Mouse (Mus musculus): ENCODE results near the gene Col25a1. TPM values are rescaled to one million over a fixed set of nuclear protein-coding genes. Genes with fewer than 3 reads are reported as not detected.

Gene Col25a1
- polyA plus RNA-seq, 2 experiments = 0.94 to 1.1 TPM

- Histone ChIP-seq H3K27me3 (ENCODE audit: control insufficient read depth, insufficient read depth, low read length) (no peaks in the 10 kb centered on the region), H3K9me3 (ENCODE audit: control insufficient read depth, low read length) (no peaks in the 10 kb centered on the region), H3K9ac (replicated peaks) (no peak overlapping the region), H3K4me1 (replicated peaks; ENCODE audit: control insufficient read depth in 2 of 2, insufficient read depth in 2 of 2, low read length in 1 of 2) (no peaks in the 10 kb centered on the region), H3K36me3 (replicated peaks; ENCODE audit: control insufficient read depth, insufficient read depth, low read depth) (no peaks in the 10 kb centered on the region), H3K4me3 (ENCODE audit: insufficient read depth in 1 of 2, low read depth in 2 of 2, low read length in 2 of 2) (no peak overlapping the region), H3K27ac (no peak overlapping the region), H3K4me2 (ENCODE audit: low read depth) (no peak overlapping the region)
- no peak for ATAC-seq (ENCODE audit: insufficient read depth)
- 69% methylated on average over 16 of the region's 16 CpGs for WGBS (ENCODE audit: insufficient replicate concordance)
- no peak for DNase-seq (ENCODE audit: low read depth in 3 of 3, low spot score in 3 of 3)
- TF ChIP-seq CTCF (IDR thresholded peaks at IDR 0.05; ENCODE audit: low read depth) = no peak
- no peak for TF ChIP-seq EP300 (IDR thresholded peaks at IDR 0.05; ENCODE audit: low read depth)
Measured at GRCm38 (mm10) chr3:130568331-130569095, 437.2 kb downstream of the Col25a1 start.

- no peak for ATAC-seq (ENCODE audit: insufficient read depth)
- 54% methylated on average over 5 of the region's 5 CpGs for WGBS (ENCODE audit: insufficient replicate concordance)
- Histone ChIP-seq H3K36me3 (replicated peaks; ENCODE audit: control insufficient read depth, insufficient read depth, low read depth) (no peaks in the 10 kb centered on the region), H3K4me2 (ENCODE audit: low read depth) (no peak overlapping the region), H3K4me3 (ENCODE audit: insufficient read depth in 1 of 2, low read depth in 2 of 2, low read length in 2 of 2) (no peak overlapping the region), H3K9ac (replicated peaks) (no peak overlapping the region), H3K27me3 (ENCODE audit: control insufficient read depth, insufficient read depth, low read length) (no peaks in the 10 kb centered on the region), H3K4me1 (replicated peaks; ENCODE audit: control insufficient read depth in 2 of 2, insufficient read depth in 2 of 2, low read length in 1 of 2) (no peaks in the 10 kb centered on the region), H3K9me3 (ENCODE audit: control insufficient read depth, low read length) (no peaks in the 10 kb centered on the region), H3K27ac (no peak overlapping the region)
- TF ChIP-seq EP300 (IDR thresholded peaks at IDR 0.05; ENCODE audit: low read depth) (no peak), CTCF (IDR thresholded peaks at IDR 0.05; ENCODE audit: low read depth) (peak; percentile 48)
- DNase-seq (ENCODE audit: low read depth in 3 of 3, low spot score in 3 of 3) = no peak
Measured at GRCm38 (mm10) chr3:130573243-130573642, 441.9 kb downstream of the Col25a1 start.

GRCm38 (mm10) chr3:130574652-130575051, 443.4 kb downstream of the Col25a1 start:
- Histone ChIP-seq H3K36me3 (replicated peaks; ENCODE audit: control insufficient read depth, insufficient read depth, low read depth) (no peaks in the 10 kb centered on the region), H3K27me3 (ENCODE audit: control insufficient read depth, insufficient read depth, low read length) (no peaks in the 10 kb centered on the region), H3K9me3 (ENCODE audit: control insufficient read depth, low read length) (no peaks in the 10 kb centered on the region), H3K27ac (no peak overlapping the region), H3K4me3 (ENCODE audit: insufficient read depth in 1 of 2, low read depth in 2 of 2, low read length in 2 of 2) (no peak overlapping the region), H3K4me2 (ENCODE audit: low read depth) (no peak overlapping the region), H3K4me1 (replicated peaks; ENCODE audit: control insufficient read depth in 2 of 2, insufficient read depth in 2 of 2, low read length in 1 of 2) (no peaks in the 10 kb centered on the region), H3K9ac (replicated peaks) (no peak overlapping the region)
- peak; percentile 44; the same call in 1 of the 2 replicates for TF ChIP-seq CTCF (IDR thresholded peaks at IDR 0.05; ENCODE audit: low read depth)
- no peak for TF ChIP-seq EP300 (IDR thresholded peaks at IDR 0.05; ENCODE audit: low read depth)
- DNase-seq (ENCODE audit: low read depth in 3 of 3, low spot score in 3 of 3) = peak in 1 of 3 experiments; percentile 4
- 21% methylated on average over 5 of the region's 5 CpGs for WGBS (ENCODE audit: insufficient replicate concordance)
- no peak for ATAC-seq (ENCODE audit: insufficient read depth)

GRCm38 (mm10) chr3:130576683-130577082, 445.4 kb downstream of the Col25a1 start:
- ATAC-seq (ENCODE audit: insufficient read depth) = no peak
- Histone ChIP-seq H3K4me1 (replicated peaks; ENCODE audit: control insufficient read depth in 2 of 2, insufficient read depth in 2 of 2, low read length in 1 of 2) (no peaks in the 10 kb centered on the region), H3K27me3 (ENCODE audit: control insufficient read depth, insufficient read depth, low read length) (no peaks in the 10 kb centered on the region), H3K36me3 (replicated peaks; ENCODE audit: control insufficient read depth, insufficient read depth, low read depth) (no peaks in the 10 kb centered on the region), H3K9me3 (ENCODE audit: control insufficient read depth, low read length) (no peaks in the 10 kb centered on the region), H3K27ac (no peak overlapping the region), H3K4me3 (ENCODE audit: insufficient read depth in 1 of 2, low read depth in 2 of 2, low read length in 2 of 2) (no peak overlapping the region), H3K4me2 (ENCODE audit: low read depth) (no peak overlapping the region), H3K9ac (replicated peaks) (no peak overlapping the region)
- peak in 1 of 3 experiments; percentile 4 for DNase-seq (ENCODE audit: low read depth in 3 of 3, low spot score in 3 of 3)
- WGBS (ENCODE audit: insufficient replicate concordance) = 49% methylated on average over 6 of the region's 6 CpGs
- peak; percentile 73 for TF ChIP-seq CTCF (IDR thresholded peaks at IDR 0.05; ENCODE audit: low read depth)
- no peak for TF ChIP-seq EP300 (IDR thresholded peaks at IDR 0.05; ENCODE audit: low read depth)

- Histone ChIP-seq H3K36me3 (replicated peaks; ENCODE audit: control insufficient read depth, insufficient read depth, low read depth) (no peaks in the 10 kb centered on the region), H3K4me3 (ENCODE audit: insufficient read depth in 1 of 2, low read depth in 2 of 2, low read length in 2 of 2) (no peak overlapping the region), H3K4me2 (ENCODE audit: low read depth) (no peak overlapping the region), H3K9me3 (ENCODE audit: control insufficient read depth, low read length) (no peaks in the 10 kb centered on the region), H3K9ac (replicated peaks) (no peak overlapping the region), H3K27ac (no peak overlapping the region), H3K4me1 (replicated peaks; ENCODE audit: control insufficient read depth in 2 of 2, insufficient read depth in 2 of 2, low read length in 1 of 2) (no peaks in the 10 kb centered on the region), H3K27me3 (ENCODE audit: control insufficient read depth, insufficient read depth, low read length) (no peaks in the 10 kb centered on the region)
- WGBS (ENCODE audit: insufficient replicate concordance) = 70% methylated on average over 17 of the region's 17 CpGs
- TF ChIP-seq EP300 (IDR thresholded peaks at IDR 0.05; ENCODE audit: low read depth) (no peak), CTCF (IDR thresholded peaks at IDR 0.05; ENCODE audit: low read depth) (no peak)
- ATAC-seq (ENCODE audit: insufficient read depth) (no peak), DNase-seq (ENCODE audit: low read depth in 3 of 3, low spot score in 3 of 3) (no peak)
Measured at GRCm38 (mm10) chr3:130579501-130579900, 448.2 kb downstream of the Col25a1 start.

All from liver, embryonic 14.5 days (tissue).